9 mouse cellular contexts compared by ENCODE assay signal in the genomic region with DNA sequence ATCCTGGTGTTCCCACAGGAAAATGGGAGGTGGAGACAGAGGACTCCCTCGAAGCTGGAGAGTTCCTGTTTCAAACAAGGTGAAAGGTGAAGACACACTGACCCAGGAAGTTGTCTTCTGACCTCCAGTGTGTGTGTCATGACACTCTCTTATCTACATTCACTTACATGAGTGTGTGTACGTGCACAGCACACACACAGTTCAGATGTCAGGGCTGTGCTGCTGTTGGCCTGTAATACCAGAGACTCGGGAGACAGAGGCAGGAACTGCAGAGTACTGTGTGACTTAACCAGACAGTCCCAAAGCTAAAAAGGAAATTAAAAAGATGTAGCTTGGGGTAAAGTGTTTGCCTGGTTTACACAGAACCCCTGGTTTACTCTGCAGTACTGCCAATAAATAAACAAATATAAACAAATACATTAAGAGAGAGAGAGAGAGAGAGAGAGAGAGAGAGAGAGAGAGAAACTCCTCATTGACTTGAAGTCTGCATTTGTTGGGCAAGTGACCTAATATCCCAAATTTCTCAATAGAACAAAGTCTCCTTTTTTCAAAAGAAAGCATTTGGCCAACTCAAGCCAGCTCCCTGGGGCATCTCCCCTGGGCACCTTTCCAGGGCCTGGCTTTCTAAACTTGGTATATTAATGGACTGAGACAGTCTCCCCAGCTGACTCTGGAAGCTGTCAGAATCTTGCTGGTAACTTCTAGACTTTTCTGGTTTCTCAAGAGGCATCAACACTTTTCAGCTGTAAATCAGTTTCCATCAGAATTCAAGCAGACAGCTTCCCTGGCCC. TPM values are rescaled to one million over a fixed set of nuclear protein-coding genes. Genes with fewer than 3 reads are reported as not detected.
DNase-seq lines count a peak whose midpoint lies in the region; ATAC-seq and TF ChIP-seq lines count a peak whose summit lies in the region.
"Had no signal": no experiment of that assay in that cellular context is flagged by ENCODE, and none has a peak within 500 bp of the region (broad histone marks: within the 10 kb centered on the region; RNA-seq: fewer than 3 reads in every experiment).

No protein-coding gene starts in this region.

- peak overlapping the region; percentile 62 for H3K27ac ChIP-seq in liver, postnatal 0 days (ENCODE audit: low read depth)
- H3K27ac ChIP-seq: neural tube, embryonic 12.5 days had no signal

- no peak for TF ChIP-seq EP300 in liver, postnatal 0 days (IDR thresholded peaks at IDR 0.05; ENCODE audit: low read depth)

- no peak overlapping the region for H3K9ac ChIP-seq in liver, postnatal 0 days (replicated peaks)
- H3K9ac ChIP-seq: neural tube, embryonic 12.5 days had no signal

- H3K36me3 ChIP-seq in liver, postnatal 0 days (replicated peaks; ENCODE audit: insufficient read depth, low read length), result no peaks in the 10 kb centered on the region
- H3K36me3 ChIP-seq: neural tube, embryonic 12.5 days had no signal

- intact Hi-C loops in left cerebral cortex, postnatal 10 days (cut with DNase I), result loop anchor here (5.0 to 10.0 kb wide), 3 partner anchors 92 to 369 kb away; partner anchors contain the start of gene Rb1
- intact Hi-C loops in left cerebral cortex, postnatal 36 days (cut with DNase I), result loop anchor here (2.0 to 10.0 kb wide), 3 partner anchors 89 to 359 kb away; partner anchors contain the start of genes Itm2b and Rb1

- ATAC-seq in liver, postnatal 0 days, result peak; percentile 66; the same call in 1 of the 2 replicates
- no peak for ATAC-seq in megakaryocyte-erythroid progenitor cell, adult 5-6 weeks (replicated peaks; ENCODE audit: low FRiP score, low TSS enrichment, poor library complexity, severe bottlenecking)

- peaks cover 15% of the 10 kb centered on the region for H3K4me1 ChIP-seq in liver, postnatal 0 days (ENCODE audit: insufficient read depth)
- H3K4me1 ChIP-seq: neural tube, embryonic 12.5 days had no signal

- peak; percentile 38 to 69 for DNase-seq in left cerebral cortex, postnatal 10 days (ENCODE audit: extremely low spot score in 1 of 2, low spot score in 2 of 2)
- DNase-seq in left cerebral cortex, postnatal 36 days (ENCODE audit: low spot score in 2 of 2), result no peak
- peak; percentile 40 for DNase-seq in adrenal gland, adult 8-10 months
- DNase-seq in fibroblast of lung, adult 2 months (ENCODE audit: low read depth), result peak; percentile 97
- peak; percentile 74 for DNase-seq in heart, postnatal 4 days
- peak; percentile 47 for DNase-seq in liver, postnatal 0 days
- DNase-seq in T-cell, adult 2 months (ENCODE audit: low spot score), result no peak

- 0 out of 2 replicates have a peak overlapping the region, but pooled peaks have one; percentile 26 for H3K4me2 ChIP-seq in liver, postnatal 0 days (ENCODE audit: low read depth, low read length)
- H3K4me2 ChIP-seq: neural tube, embryonic 12.5 days had no signal

- WGBS in liver, postnatal 0 days (ENCODE audit: insufficient replicate concordance), result 25% methylated on average over 3 of the region's 3 CpGs

- H3K27me3 ChIP-seq in liver, postnatal 0 days (ENCODE audit: insufficient read depth, low read length), result no peaks in the 10 kb centered on the region
- H3K27me3 ChIP-seq: neural tube, embryonic 12.5 days had no signal

- TF ChIP-seq CTCF in liver, postnatal 0 days (IDR thresholded peaks at IDR 0.05; ENCODE audit: low read depth), result no peak

- no peaks in the 10 kb centered on the region for H3K9me3 ChIP-seq in liver, postnatal 0 days (ENCODE audit: low read length)
- H3K9me3 ChIP-seq: neural tube, embryonic 12.5 days had no signal

- H3K4me3 ChIP-seq in liver, postnatal 0 days (ENCODE audit: low read depth, low read length), result no peak overlapping the region
- H3K4me3 ChIP-seq: neural tube, embryonic 12.5 days had no signal

RNA-seq across cellular contexts. Expression of gene Med4, which starts 36.0 kb away (rescaled TPM):
- 10 to 100 TPM; 31.6 to 31.9 TPM for total RNA-seq in left cerebral cortex, postnatal 10 days (2021)
- total RNA-seq in left cerebral cortex, postnatal 36 days (2021), result 10 to 100 TPM; 28.4 to 28.7 TPM
- total RNA-seq in adrenal gland, adult 8-10 months (2022), result 10 to 100 TPM; 23.1 to 29.5 (median 26.1) TPM
- 10 to 100 TPM; 24.9 to 25.3 TPM for total RNA-seq in heart, postnatal 4 days (2021)
- 18.7 and 20.4 TPM in 2 replicates for polyA plus RNA-seq in liver, postnatal 0 days (2015; fragmentation: Nextera tagmentation; extraction: Ambion mirVana)
- 43.6 and 53.8 TPM in 2 replicates for total RNA-seq in megakaryocyte-erythroid progenitor cell, adult 5-6 weeks (2014; fragmentation: Nextera tagmentation)
- total RNA-seq in megakaryocyte-erythroid progenitor cell, adult 5-6 weeks (2017), result 83.0 and 85.5 TPM in 2 replicates

RNA-seq across cellular contexts. Expression of gene Sucla2, which starts 51.3 kb away (rescaled TPM):
- total RNA-seq in left cerebral cortex, postnatal 10 days (2021), result 100 to 1,000 TPM; 141 to 150 TPM
- 100 to 1,000 TPM; 143 TPM for total RNA-seq in left cerebral cortex, postnatal 36 days (2021)
- 100 to 1,000 TPM; 218 to 281 (median 245) TPM for total RNA-seq in adrenal gland, adult 8-10 months (2022)
- 100 to 1,000 TPM; 381 to 391 TPM for total RNA-seq in heart, postnatal 4 days (2021)
- 99.7 and 102 TPM in 2 replicates for polyA plus RNA-seq in liver, postnatal 0 days (2015; fragmentation: Nextera tagmentation; extraction: Ambion mirVana)
- total RNA-seq in megakaryocyte-erythroid progenitor cell, adult 5-6 weeks (2014; fragmentation: Nextera tagmentation), result 54.4 and 65.8 TPM in 2 replicates
- total RNA-seq in megakaryocyte-erythroid progenitor cell, adult 5-6 weeks (2017), result 155 and 159 TPM in 2 replicates

Comparison
In these comparisons a context has a peak if more than half of its experiments do, and no peak if none do; other contexts are left out.
1. DNase-seq: peak in left cerebral cortex, postnatal 10 days (2 of 2), adrenal gland, adult 8-10 months (single experiment), fibroblast of lung, adult 2 months (single experiment), heart, postnatal 4 days (single experiment) and liver, postnatal 0 days (single experiment); none in left cerebral cortex, postnatal 36 days (0 of 2) and T-cell, adult 2 months (single experiment).